Mouse (Mus musculus) limb, embryonic 14.5 days (tissue): ENCODE measurements around the gene Mindy4. TPM values are rescaled to one million over a fixed set of nuclear protein-coding genes. Genes with fewer than 3 reads are reported as not detected.

Source experiments
- ATAC-seq: fragments of 200-750 bp; cut with Nextera tagmentation; 2 replicates; pipeline ENCODE4 v1.8.0; 2017; ENCODE audit warnings: low read depth, moderate number of reproducible peaks, moderate TSS enrichment; ENCODE audit not compliant: low FRiP score
- DNase-seq: peaks from one replicate; pipeline ENCODE4 v3.0.0-alpha.2; 2015; ENCODE audit warnings: low spot score
- H3K27ac ChIP-seq: fragments of 300-500 bp; sonication (generic); replicated peaks from 2 replicates; pipeline ENCODE4 v1.5.1; 2014; ENCODE audit warnings: low read depth, mild to moderate bottlenecking, low read length, moderate library complexity, mixed read lengths
- H3K27me3 ChIP-seq: fragments of 300-500 bp; sonication (generic); 2 replicates; pipeline ENCODE4 v1.6.1; 2014; ENCODE audit warnings: low read length, mixed read lengths; ENCODE audit not compliant: control insufficient read depth, insufficient read depth
- H3K36me3 ChIP-seq: fragments of 300-500 bp; sonication (generic); 2 replicates; pipeline ENCODE4 v1.6.1; 2014; ENCODE audit warnings: mild to moderate bottlenecking, low read length, moderate library complexity, mixed read lengths; ENCODE audit not compliant: control insufficient read depth, insufficient read depth
- H3K4me1 ChIP-seq: fragments of 300-500 bp; sonication (generic); 2 replicates; pipeline ENCODE4 v1.6.1; 2014; ENCODE audit warnings: antibody characterized with exemption, low read length, mixed read lengths; ENCODE audit not compliant: control insufficient read depth, insufficient read depth
- H3K4me2 ChIP-seq: fragments of 300-500 bp; sonication (generic); replicated peaks from 2 replicates; pipeline ENCODE4 v1.6.1; 2014; ENCODE audit warnings: low read depth, mild to moderate bottlenecking, low read length, moderate library complexity; ENCODE audit not compliant: severe bottlenecking
- H3K4me3 ChIP-seq: fragments of 300-500 bp; sonication (generic); replicated peaks from 2 replicates; pipeline ENCODE4 v1.5.1; 2014; ENCODE audit warnings: low read length
- H3K9ac ChIP-seq: fragments of 300-500 bp; sonication (generic); 2 replicates; pipeline ENCODE4 v1.6.1; 2014; ENCODE audit warnings: mild to moderate bottlenecking, low read depth, low read length, moderate library complexity; ENCODE audit not compliant: severe bottlenecking
- H3K9me3 ChIP-seq: fragments of 300-500 bp; sonication (generic); 2 replicates; pipeline ENCODE4 v1.6.1; 2016; ENCODE audit warnings: low read length; ENCODE audit not compliant: control insufficient read depth
- POLR2A ChIP-seq: fragments of 200-500 bp; IDR thresholded peaks from 2 replicates; pipeline ENCODE4 v1.8.0; 2012; ENCODE audit warnings: inconsistent platforms, mild to moderate bottlenecking, moderate library complexity, borderline replicate concordance; ENCODE audit not compliant: insufficient read depth, insufficient read length; ENCODE audit errors: extremely low read depth
- WGBS: fragments of 180-500 bp; shearing (Covaris S2); extraction: QIAGEN DNeasy Blood & Tissue Kit; methylation state at CpG from one replicate; pipeline ENCODE4 v1.1.7; 2014; 5-methylcytosine and 5-hydroxymethylcytosine counted together
- polyA plus RNA-seq, 2 experiments: library from polyadenylated mRNA; depleted of rRNA in 1 of 2; stranded (reverse) in 1 of 2; unstranded in 1 of 2; fragments of >200 nt; fragmentation: Nextera tagmentation in 1 of 2; extraction: Ambion mirVana in 1 of 2; gene quantifications; 2 replicates each; pipeline versions ENCODE4 v1.2.1 to v1.2.3; 2012 to 2014

The Mindy4 gene
- polyA plus RNA-seq, 2 experiments = 13.2 to 14.9 TPM

DNA sequence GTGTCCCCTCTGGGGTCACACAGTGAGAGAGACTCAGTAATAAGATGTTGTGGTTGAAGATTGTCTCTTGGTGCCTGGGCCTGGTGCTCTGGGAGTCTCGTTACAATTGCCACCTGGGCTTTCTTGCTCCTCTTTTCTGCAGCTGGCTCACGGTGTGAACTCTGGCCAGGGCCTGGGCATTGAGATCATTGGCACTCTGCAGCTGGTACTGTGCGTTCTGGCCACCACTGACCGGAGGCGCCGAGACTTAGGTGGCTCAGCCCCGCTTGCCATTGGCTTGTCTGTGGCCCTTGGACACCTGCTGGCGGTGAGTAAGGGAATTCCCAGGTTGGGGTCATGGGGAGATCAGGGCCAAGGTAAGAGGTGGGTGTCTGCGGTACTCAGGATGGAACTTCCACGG, 142.1 kb downstream of the Mindy4 start:
- no peak overlapping the region for H3K4me2 ChIP-seq
- DNase-seq (no peak), ATAC-seq (no peak)
- no peak overlapping the region for H3K9ac ChIP-seq
- H3K27me3 ChIP-seq = no peaks in the 10 kb centered on the region
- 0 out of 2 replicates have a peak, but pooled peaks cover 3% of the 10 kb centered on the region for H3K36me3 ChIP-seq
- H3K27ac ChIP-seq = no peak overlapping the region
- H3K9me3 ChIP-seq = no peaks in the 10 kb centered on the region
- H3K4me3 ChIP-seq = no peak overlapping the region
- WGBS = 83% methylated on average over 10 of the region's 10 CpGs
- TF ChIP-seq POLR2A = no peak
- H3K4me1 ChIP-seq = peaks cover 12% of the 10 kb centered on the region

DNA sequence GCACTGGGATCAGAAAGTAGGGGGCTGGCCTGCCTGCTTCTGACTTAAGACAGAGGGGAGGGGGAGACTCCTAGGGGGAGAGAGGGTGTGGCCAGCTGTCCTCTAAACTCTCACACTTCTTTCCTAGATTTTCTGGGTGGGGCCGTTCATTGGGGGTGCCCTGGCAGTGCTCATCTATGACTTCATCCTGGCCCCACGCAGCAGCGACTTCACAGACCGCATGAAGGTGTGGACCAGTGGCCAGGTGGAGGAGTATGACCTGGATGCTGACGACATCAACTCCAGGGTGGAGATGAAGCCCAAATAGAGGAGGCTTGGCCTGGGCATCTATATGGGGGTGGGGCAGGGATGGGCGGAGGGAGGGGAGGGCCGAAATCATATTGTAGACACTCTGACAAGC, 143.3 kb downstream of the Mindy4 start:
- TF ChIP-seq POLR2A = no peak
- no peak overlapping the region for H3K4me3 ChIP-seq
- no peak overlapping the region for H3K4me2 ChIP-seq
- ATAC-seq = no peak
- H3K4me1 ChIP-seq = peaks cover 8% of the 10 kb centered on the region
- no peak overlapping the region for H3K27ac ChIP-seq
- 0 out of 2 replicates have a peak, but pooled peaks cover 3% of the 10 kb centered on the region for H3K36me3 ChIP-seq
- H3K9ac ChIP-seq = no peak overlapping the region
- H3K27me3 ChIP-seq = no peaks in the 10 kb centered on the region
- 83% methylated on average over 7 of the region's 7 CpGs for WGBS
- no peak for DNase-seq
- no peaks in the 10 kb centered on the region for H3K9me3 ChIP-seq

DNA sequence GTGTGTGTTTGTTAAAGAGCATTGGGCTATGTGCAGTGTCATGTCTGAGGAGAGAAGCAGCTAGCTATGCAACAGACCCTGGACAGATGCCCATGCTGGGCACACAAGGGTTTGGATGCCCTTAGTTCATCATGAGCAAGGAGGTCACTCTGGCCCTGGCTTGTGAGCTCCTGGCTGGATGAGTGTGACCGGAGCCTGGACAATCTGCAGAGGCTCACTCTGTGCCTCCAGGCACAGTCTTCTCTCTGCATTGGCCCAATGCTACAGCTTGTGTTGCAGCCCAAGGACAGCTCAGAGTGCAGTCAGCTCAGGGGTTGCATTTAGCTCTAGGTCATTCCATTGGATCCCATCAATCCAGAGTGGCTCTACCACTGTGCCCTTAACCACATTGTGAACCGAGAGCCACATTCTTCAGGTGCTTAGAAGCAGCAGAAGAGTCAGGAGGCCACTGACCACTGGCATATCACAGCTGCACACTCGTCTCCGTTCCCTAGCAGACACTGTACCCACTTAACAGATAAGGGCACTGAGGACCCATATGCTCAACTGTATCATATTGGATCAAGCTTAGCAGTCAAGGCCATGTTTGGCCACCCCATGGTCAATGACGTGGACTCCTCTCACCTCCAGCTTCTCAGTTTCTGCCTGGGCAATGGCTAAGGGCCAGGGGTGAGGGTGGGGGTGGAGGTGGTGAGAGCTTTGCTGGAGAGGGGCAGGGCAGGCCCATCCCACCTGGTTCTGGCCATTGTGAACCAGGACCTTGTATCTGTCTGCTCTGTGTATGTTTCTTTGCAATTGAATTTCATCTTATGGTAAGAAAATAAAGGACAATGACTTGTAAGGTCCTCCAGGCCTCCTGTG, 144.8 kb downstream of the Mindy4 start:
- Histone ChIP-seq H3K4me2 (no peak overlapping the region), H3K9ac (no peak overlapping the region), H3K27me3 (no peaks in the 10 kb centered on the region), H3K4me3 (no peak overlapping the region), H3K27ac (no peak overlapping the region), H3K36me3 (0 out of 2 replicates have a peak, but pooled peaks cover 3% of the 10 kb centered on the region), H3K9me3 (no peaks in the 10 kb centered on the region), H3K4me1 (no peaks in the 10 kb centered on the region; the same call in none of the 2 replicates)
- ATAC-seq (no peak), DNase-seq (no peak)
- 87% methylated on average over 5 of the region's 5 CpGs for WGBS
- TF ChIP-seq POLR2A = no peak

DNA sequence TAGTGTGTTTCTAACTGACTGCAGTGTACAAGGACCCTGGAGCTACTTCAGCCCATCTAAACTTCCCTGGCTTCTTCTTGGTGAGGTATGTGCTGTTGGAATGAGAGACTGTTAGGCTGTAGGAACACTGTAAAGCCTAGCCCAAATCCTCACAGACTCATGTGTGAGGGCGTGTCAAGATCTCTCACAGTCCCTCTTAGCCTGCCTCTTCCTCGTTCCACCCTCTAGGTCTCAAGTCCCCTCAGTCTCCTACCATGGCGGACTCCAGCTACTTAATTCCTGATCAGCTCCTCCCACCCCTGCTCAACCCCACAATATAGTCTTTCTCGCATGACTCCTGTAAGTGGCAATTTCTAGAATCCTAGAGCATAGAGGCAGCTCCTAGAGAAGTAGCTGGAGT, 146.0 kb downstream of the Mindy4 start:
- no peak for TF ChIP-seq POLR2A
- Histone ChIP-seq H3K27me3 (no peaks in the 10 kb centered on the region), H3K36me3 (0 out of 2 replicates have a peak, but pooled peaks cover 3% of the 10 kb centered on the region), H3K27ac (no peak overlapping the region), H3K4me2 (no peak overlapping the region), H3K4me1 (no peaks in the 10 kb centered on the region), H3K4me3 (no peak overlapping the region), H3K9me3 (no peaks in the 10 kb centered on the region), H3K9ac (no peak overlapping the region)
- DNase-seq = no peak
- ATAC-seq = no peak
- WGBS = 84% methylated on average over 4 of the region's 4 CpGs

DNA sequence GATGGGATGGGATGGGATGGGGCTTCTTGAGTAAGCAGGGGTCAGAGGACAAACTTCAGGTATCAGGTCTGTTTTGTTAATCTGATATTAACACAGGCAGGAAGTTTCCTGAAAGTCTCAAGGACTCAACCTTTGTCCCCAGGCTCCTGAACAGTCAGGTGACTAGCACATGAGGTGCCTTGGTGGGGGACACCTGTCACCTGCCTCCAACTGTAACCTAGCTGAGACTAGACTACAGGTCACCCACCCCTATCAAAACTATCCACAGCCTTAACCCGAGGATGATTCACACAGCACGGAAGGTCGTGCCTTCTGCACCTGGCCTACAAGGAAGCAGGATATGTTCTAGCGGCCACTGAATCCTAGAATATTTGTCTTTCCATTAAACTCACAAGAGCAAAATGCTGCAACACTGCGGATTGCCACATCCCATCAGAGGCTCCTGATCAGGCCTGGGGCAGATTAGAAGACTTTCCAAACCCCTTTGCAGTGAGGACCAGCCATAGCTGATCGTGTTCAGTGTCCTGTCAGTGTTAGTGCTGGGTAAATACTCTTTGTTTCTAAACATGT, 147.3 kb downstream of the Mindy4 start:
- no peak overlapping the region for H3K27ac ChIP-seq
- TF ChIP-seq POLR2A = no peak
- H3K27me3 ChIP-seq = no peaks in the 10 kb centered on the region
- no peak overlapping the region for H3K4me2 ChIP-seq
- 90% methylated on average over 6 of the region's 6 CpGs for WGBS
- ATAC-seq = no peak
- H3K4me1 ChIP-seq = no peaks in the 10 kb centered on the region
- no peak for DNase-seq
- H3K4me3 ChIP-seq = no peak overlapping the region
- H3K9me3 ChIP-seq = no peaks in the 10 kb centered on the region
- H3K36me3 ChIP-seq = 0 out of 2 replicates have a peak, but pooled peaks cover 3% of the 10 kb centered on the region
- no peak overlapping the region for H3K9ac ChIP-seq
